Mouse (Mus musculus) gastrocnemius, adult 2 months (tissue): ENCODE results near the gene Ubr2. TPM values are rescaled to one million over a fixed set of nuclear protein-coding genes. Genes with fewer than 3 reads are reported as not detected.

Experiments
- DNase-seq: peaks from one replicate; pipeline ENCODE4 v3.0.0; 2022
- H3K27ac ChIP-seq: fragments of 200-600 bp; 2 replicates; pipeline ENCODE4 v1.8.1; 2022; ENCODE audit warnings: mild to moderate bottlenecking
- H3K4me3 ChIP-seq: fragments of 200-600 bp; 2 replicates; pipeline ENCODE4 v1.8.1; 2022; ENCODE audit warnings: mild to moderate bottlenecking, moderate library complexity
- CTCF ChIP-seq: fragments of 200-600 bp; IDR thresholded peaks from 2 replicates; pipeline ENCODE4 v1.8.1; 2022; ENCODE audit warnings: antibody characterized with exemption, mild to moderate bottlenecking, moderate library complexity
- intact Hi-C: fragments of 180-260 bp; cut with DNase I; formaldehyde crosslinking; loops from one replicate; pipeline ENCODE4 v1.15.1; 2025
- total RNA-seq, 2 experiments: library from RNA; stranded (reverse); gene quantifications; 2 replicates each; pipeline ENCODE4 v1.2.3; 2021

Ubr2 gene
- total RNA-seq, 2 experiments from 2014 or later = 65.4 to 73.5 TPM

- intact Hi-C loops = no loop called here
- Histone ChIP-seq H3K4me3 (no peak overlapping the region), H3K27ac (peak overlapping the region; percentile 80)
- no peak for DNase-seq
- TF ChIP-seq CTCF = no peak
These were observed 14.7 kb downstream of the Ubr2 start for GRCm38 (mm10) chr17:46995621-46996020.

GRCm38 (mm10) chr17:46994641-46995398 is 15.5 kb downstream of the Ubr2 start:
- Histone ChIP-seq H3K4me3 (no peak overlapping the region), H3K27ac (peak overlapping the region; percentile 80)
- TF ChIP-seq CTCF = no peak
- DNase-seq = peak; percentile 55
- intact Hi-C loops = no loop called here

- DNase-seq = no peak
- no peak overlapping the region for H3K4me3 ChIP-seq
- TF ChIP-seq CTCF = no peak
- intact Hi-C loops = no loop called here
- no peak overlapping the region for H3K27ac ChIP-seq
These were observed 16.7 kb downstream of the Ubr2 start for GRCm38 (mm10) chr17:46993625-46994024.

GRCm38 (mm10) chr17:46987631-46988030 is 22.7 kb downstream of the Ubr2 start:
- no peak for TF ChIP-seq CTCF
- Histone ChIP-seq H3K27ac (no peak overlapping the region), H3K4me3 (no peak overlapping the region)
- intact Hi-C loops = no loop called here
- no peak for DNase-seq

DNA sequence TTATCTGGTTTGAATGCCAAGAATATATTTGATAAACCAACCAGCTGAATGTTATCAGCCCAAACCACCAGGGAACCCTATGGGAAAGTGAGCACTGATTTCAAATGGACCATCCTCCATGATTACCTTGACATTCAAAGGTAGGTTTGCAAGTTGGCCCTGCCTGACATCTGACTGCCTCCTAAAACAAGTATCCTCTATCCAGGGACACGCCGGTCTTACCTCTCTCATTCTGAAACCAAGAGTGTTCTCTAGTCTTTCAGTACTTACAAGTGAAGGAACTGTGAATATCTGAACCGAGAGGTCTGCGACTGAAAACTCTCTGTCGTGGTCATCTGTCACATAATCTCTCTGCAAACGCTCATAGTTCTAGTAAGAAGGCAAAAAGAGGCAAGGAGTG is 30.3 kb downstream of the Ubr2 start:
- H3K4me3 ChIP-seq = no peak overlapping the region
- H3K27ac ChIP-seq = no peak overlapping the region
- no peak for TF ChIP-seq CTCF
- intact Hi-C loops = loop anchor here (5.0 kb wide), 1 partner anchor 33 kb away; no protein-coding TSS in a partner anchor
- no peak for DNase-seq

DNA sequence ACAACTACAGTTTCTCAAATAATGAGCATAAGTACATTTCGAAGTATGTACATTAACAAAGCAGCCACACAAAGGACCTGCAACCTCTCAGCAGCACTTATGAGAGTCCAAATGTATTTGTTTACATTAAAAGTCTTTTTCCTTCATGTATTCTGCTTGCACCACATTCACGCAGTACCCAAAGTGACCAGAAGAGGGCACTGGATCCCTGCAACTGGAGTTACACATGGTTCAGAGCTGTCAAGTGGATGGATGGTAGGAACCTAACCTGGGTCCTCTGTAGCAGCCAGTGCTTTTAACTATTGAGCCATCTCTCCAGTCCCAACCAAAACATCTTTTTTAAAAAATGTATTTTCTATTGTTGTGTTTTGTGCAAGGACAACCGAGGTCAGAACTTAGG is 35.2 kb downstream of the Ubr2 start:
- TF ChIP-seq CTCF = peak; percentile 87
- peak; percentile 64 for DNase-seq
- no peak overlapping the region for H3K27ac ChIP-seq
- no peak overlapping the region for H3K4me3 ChIP-seq
- intact Hi-C loops = loop anchor here (1.0 kb wide), 1 partner anchor 58 kb away; no protein-coding TSS in a partner anchor

DNA sequence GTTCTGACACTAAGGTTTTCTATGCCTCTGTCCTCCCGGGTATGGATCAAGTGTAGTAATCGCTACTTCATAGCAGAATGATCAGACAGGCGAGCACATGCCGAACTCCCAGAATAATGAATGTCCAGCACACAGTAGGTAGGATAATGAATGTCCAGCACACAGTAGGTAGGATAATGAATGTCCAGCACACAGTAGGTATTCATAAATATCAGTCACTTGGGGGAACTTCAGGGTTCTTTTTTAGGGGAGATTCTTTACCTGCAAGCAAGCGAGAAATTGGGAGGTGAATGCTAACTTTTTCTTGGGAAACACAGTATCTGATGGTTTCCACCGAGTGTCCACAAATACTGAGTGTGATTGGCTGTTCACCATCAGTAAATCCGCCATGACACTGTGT is 37.8 kb downstream of the Ubr2 start:
- Histone ChIP-seq H3K4me3 (no peak overlapping the region), H3K27ac (no peak overlapping the region)
- TF ChIP-seq CTCF = no peak
- intact Hi-C loops = no loop called here
- no peak for DNase-seq

DNA sequence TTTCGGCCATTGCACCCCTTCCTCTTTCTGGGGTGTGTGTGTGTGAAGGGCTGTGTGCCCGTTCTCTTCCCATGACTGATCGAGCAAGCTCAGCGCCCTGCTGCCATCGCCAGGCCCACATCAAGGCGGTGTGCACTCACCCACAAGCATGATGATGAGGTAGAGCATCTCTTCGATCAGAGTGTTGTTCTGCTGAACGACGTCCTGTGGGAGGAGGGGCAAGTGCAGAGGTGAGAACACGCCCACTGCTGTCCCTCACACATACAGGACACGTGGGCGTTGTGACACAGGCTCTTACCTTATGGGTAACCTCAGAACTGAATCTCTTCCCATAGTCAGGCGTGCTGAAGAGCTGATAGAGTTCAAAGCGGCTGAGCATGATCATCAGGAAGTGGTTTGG is 43.5 kb downstream of the Ubr2 start:
- no peak for TF ChIP-seq CTCF
- H3K4me3 ChIP-seq = no peak overlapping the region
- DNase-seq = no peak
- H3K27ac ChIP-seq = no peak overlapping the region
- intact Hi-C loops = no loop called here

DNA sequence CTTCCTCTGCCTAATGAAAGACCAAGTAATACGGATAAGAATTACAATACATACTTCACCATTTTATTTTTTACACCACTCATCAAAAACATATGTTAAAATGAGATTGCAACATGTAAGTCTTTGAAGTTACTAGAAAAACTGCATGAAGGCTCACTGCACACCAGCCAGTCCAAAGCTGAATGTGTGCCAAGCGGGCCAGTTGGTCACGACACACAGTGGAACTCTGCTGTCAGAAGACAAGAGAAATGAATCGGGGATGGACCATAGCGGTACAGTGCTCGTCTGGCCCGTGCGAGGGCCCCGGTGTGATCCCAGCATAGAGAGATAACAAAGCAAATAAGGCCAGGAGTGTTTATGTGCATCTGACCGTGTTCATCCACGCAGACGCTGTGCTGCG is 47.2 kb downstream of the Ubr2 start:
- intact Hi-C loops = no loop called here
- Histone ChIP-seq H3K27ac (no peak overlapping the region), H3K4me3 (no peak overlapping the region)
- DNase-seq = no peak
- TF ChIP-seq CTCF = no peak

DNA sequence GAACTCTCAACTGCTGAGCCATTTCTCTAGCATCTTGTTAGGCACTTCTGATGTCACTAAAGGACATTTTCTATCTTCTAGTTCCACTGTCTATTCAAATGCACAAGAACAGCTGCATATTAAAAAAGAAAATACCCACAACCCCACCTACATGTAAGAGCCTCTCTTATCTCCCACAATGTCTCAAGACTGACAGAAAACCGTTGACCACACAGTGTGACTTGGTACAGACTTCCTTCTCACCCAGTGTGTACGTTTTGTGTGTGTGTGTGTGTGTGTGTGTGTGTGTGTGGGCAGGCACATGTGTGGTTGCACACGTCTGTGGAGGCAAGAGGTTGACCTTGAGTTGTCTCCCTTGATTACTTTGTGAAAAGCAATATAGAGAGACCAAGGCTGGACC is 48.2 kb downstream of the Ubr2 start:
- Histone ChIP-seq H3K4me3 (no peak overlapping the region), H3K27ac (no peak overlapping the region)
- intact Hi-C loops = no loop called here
- DNase-seq = no peak
- TF ChIP-seq CTCF = no peak

- H3K27ac ChIP-seq = no peak overlapping the region
- H3K4me3 ChIP-seq = no peak overlapping the region
- intact Hi-C loops = no loop called here
- no peak for DNase-seq
- TF ChIP-seq CTCF = no peak
These were observed 50.1 kb downstream of the Ubr2 start for GRCm38 (mm10) chr17:46960216-46960615.

DNA sequence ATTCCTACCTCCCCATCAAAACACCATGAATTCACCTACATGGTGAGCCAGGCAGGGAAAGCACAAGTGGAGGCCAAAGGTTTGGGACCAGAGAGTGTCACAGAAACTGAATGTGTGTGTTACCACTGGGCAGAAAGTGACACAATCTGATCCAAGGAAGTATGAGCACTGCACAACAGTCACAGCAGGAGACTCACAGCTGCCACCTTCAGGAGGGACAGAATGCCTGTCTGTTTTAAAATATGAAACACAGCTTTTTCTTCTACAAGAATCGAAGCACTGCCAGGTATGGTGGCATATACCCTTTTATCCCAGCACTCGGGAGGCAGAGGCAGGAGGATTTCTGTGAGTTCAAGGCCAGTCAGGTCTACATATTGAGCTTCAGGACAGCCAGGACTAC is 52.3 kb downstream of the Ubr2 start:
- intact Hi-C loops = no loop called here
- no peak overlapping the region for H3K4me3 ChIP-seq
- DNase-seq = no peak
- TF ChIP-seq CTCF = peak; percentile 18; the same call in 1 of the 2 replicates
- H3K27ac ChIP-seq = no peak overlapping the region

- TF ChIP-seq CTCF = no peak
- intact Hi-C loops = loop anchor here (5.0 kb wide), 1 partner anchor 36 kb away; no protein-coding TSS in a partner anchor
- no peak for DNase-seq
These were observed 64.1 kb downstream of the Ubr2 start for GRCm38 (mm10) chr17:46946276-46946675.

DNA sequence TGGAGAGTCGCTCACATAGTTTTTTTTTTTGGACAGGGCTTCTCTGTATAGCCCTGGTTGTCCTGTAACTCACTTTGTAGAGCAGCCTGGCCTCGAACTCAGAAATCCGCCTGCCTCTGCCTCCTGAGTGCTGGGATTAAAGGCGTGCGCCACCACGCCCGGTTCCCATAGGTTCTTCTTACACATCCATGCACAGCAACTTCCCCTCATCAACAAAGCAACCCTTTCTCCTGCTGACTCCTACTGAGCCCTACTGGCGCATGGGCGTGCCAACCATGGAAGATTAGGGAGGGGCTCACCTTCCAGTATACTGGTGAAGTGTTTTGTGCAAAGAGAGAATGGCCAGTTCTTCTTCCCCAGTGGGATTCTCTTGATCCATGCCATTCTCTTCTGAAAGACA is 67.9 kb downstream of the Ubr2 start:
- no peak for TF ChIP-seq CTCF
- H3K4me3 ChIP-seq = no peak overlapping the region
- no peak overlapping the region for H3K27ac ChIP-seq
- intact Hi-C loops = no loop called here
- no peak for DNase-seq

More at GRCm38 (mm10) chr17:46946276-46946675, 64.1 kb downstream of the Ubr2 start:
- H3K27ac ChIP-seq = no peak overlapping the region
- H3K4me3 ChIP-seq = no peak overlapping the region
